Mouse (Mus musculus) heart, embryonic 13.5 days (tissue): ENCODE measurements at regions not wholly inside any gene's neighbourhood (a gene's known extent, or its start where the extent isn't known, plus 50 kb on each side); places are given as distances from the start of the nearest gene placed in this dataset.

Source experiments
- ATAC-seq: fragments of 200-750 bp; cut with Nextera tagmentation; 2 replicates; pipeline ENCODE4 v1.8.0; 2017; ENCODE audit warnings: moderate TSS enrichment; ENCODE audit not compliant: insufficient number of reproducible peaks, low FRiP score, low TSS enrichment; ENCODE audit errors: extremely low read depth
- H3K27ac ChIP-seq: fragments of 300-500 bp; sonication (generic); replicated peaks from 2 replicates; pipeline ENCODE4 v1.5.1; 2015; ENCODE audit warnings: moderate library complexity, mild to moderate bottlenecking, inconsistent platforms
- H3K27me3 ChIP-seq: fragments of 300-500 bp; sonication (generic); replicated peaks from 2 replicates; pipeline ENCODE4 v1.6.1; 2015; ENCODE audit warnings: mild to moderate bottlenecking, inconsistent platforms
- H3K36me3 ChIP-seq: fragments of 300-500 bp; sonication (generic); 2 replicates; pipeline ENCODE4 v1.6.1; 2015; ENCODE audit warnings: mild to moderate bottlenecking, inconsistent platforms
- H3K4me1 ChIP-seq: fragments of 300-500 bp; sonication (generic); 2 replicates; pipeline ENCODE4 v1.6.1; 2015; ENCODE audit warnings: inconsistent platforms
- H3K4me2 ChIP-seq: fragments of 300-500 bp; sonication (generic); 2 replicates; pipeline ENCODE4 v1.6.1; 2015; ENCODE audit warnings: inconsistent platforms, mild to moderate bottlenecking, moderate library complexity
- H3K4me3 ChIP-seq: fragments of 300-500 bp; sonication (generic); 2 replicates; pipeline ENCODE4 v1.5.1; 2015; ENCODE audit warnings: moderate library complexity, mild to moderate bottlenecking, inconsistent platforms
- H3K9ac ChIP-seq: fragments of 300-500 bp; sonication (generic); 2 replicates; pipeline ENCODE4 v1.6.1; 2015; ENCODE audit warnings: inconsistent platforms, mild to moderate bottlenecking, moderate library complexity
- H3K9me3 ChIP-seq: fragments of 300-500 bp; sonication (generic); 2 replicates; pipeline ENCODE4 v1.6.1; 2016; ENCODE audit warnings: inconsistent platforms
- WGBS: fragments of 180-500 bp; shearing (Covaris S2); methylation state at CpG from one replicate; pipeline ENCODE4 v1.1.7; 2015; ENCODE audit warnings: mixed read lengths; 5-methylcytosine and 5-hydroxymethylcytosine counted together

GRCm38 (mm10) chr10:9111051-9111450 lies 225.2 kb upstream of the Sash1 start:
- no peak for ATAC-seq
- no peaks in the 10 kb centered on the region for H3K9me3 ChIP-seq
- no peak overlapping the region for H3K4me3 ChIP-seq
- no peaks in the 10 kb centered on the region for H3K27me3 ChIP-seq
- H3K36me3 ChIP-seq: no peaks in the 10 kb centered on the region
- H3K4me1 ChIP-seq: no peaks in the 10 kb centered on the region
- H3K9ac ChIP-seq: no peak overlapping the region
- 86% methylated on average over 3 of the region's 3 CpGs for WGBS
- no peak overlapping the region for H3K4me2 ChIP-seq
- H3K27ac ChIP-seq: no peak overlapping the region

GRCm38 (mm10) chr10:9096207-9096606 lies 210.3 kb upstream of the Sash1 start:
- no peaks in the 10 kb centered on the region for H3K27me3 ChIP-seq
- H3K9ac ChIP-seq: no peak overlapping the region
- H3K4me1 ChIP-seq: peaks cover 15% of the 10 kb centered on the region
- no peaks in the 10 kb centered on the region for H3K36me3 ChIP-seq
- 71% methylated on average over 2 of the region's 2 CpGs for WGBS
- H3K9me3 ChIP-seq: no peaks in the 10 kb centered on the region
- no peak overlapping the region for H3K4me3 ChIP-seq
- no peak overlapping the region for H3K4me2 ChIP-seq
- ATAC-seq: no peak
- H3K27ac ChIP-seq: no peak overlapping the region

GRCm38 (mm10) chr10:9095163-9095562 lies 209.3 kb upstream of the Sash1 start:
- Histone ChIP-seq H3K36me3 (no peaks in the 10 kb centered on the region), H3K27me3 (no peaks in the 10 kb centered on the region), H3K4me1 (peaks cover 15% of the 10 kb centered on the region), H3K27ac (no peak overlapping the region), H3K4me2 (no peak overlapping the region), H3K9me3 (no peaks in the 10 kb centered on the region), H3K4me3 (no peak overlapping the region), H3K9ac (no peak overlapping the region)
- 77% methylated on average over 6 of the region's 6 CpGs for WGBS
- no peak for ATAC-seq

GRCm38 (mm10) chr10:9092237-9092885 lies 206.5 kb upstream of the Sash1 start:
- H3K4me2 ChIP-seq: peak overlapping the region; percentile 41
- H3K27ac ChIP-seq: peak overlapping the region; percentile 80

GRCm38 (mm10) chr10:9090961-9091360 lies 205.1 kb upstream of the Sash1 start:
- Histone ChIP-seq H3K4me2 (no peak overlapping the region), H3K27me3 (no peaks in the 10 kb centered on the region), H3K9me3 (no peaks in the 10 kb centered on the region), H3K36me3 (no peaks in the 10 kb centered on the region), H3K4me1 (peaks cover 21% of the 10 kb centered on the region), H3K9ac (no peak overlapping the region), H3K4me3 (no peak overlapping the region), H3K27ac (no peak overlapping the region)
- WGBS: 78% methylated on average over 6 of the region's 6 CpGs
- no peak for ATAC-seq

More at GRCm38 (mm10) chr10:9092237-9092885, 206.5 kb upstream of the Sash1 start:
- Histone ChIP-seq H3K36me3 (no peaks in the 10 kb centered on the region), H3K9me3 (no peaks in the 10 kb centered on the region), H3K27me3 (no peaks in the 10 kb centered on the region), H3K4me1 (peaks cover 15% of the 10 kb centered on the region), H3K9ac (no peak overlapping the region), H3K4me3 (no peak overlapping the region)
- 0 out of 2 replicates have a peak, but pooled peaks have one; percentile 66 for ATAC-seq
- 18% methylated on average over 10 of the region's 10 CpGs for WGBS

GRCm38 (mm10) chr10:9087871-9088270 lies 202.0 kb upstream of the Sash1 start:
- Histone ChIP-seq H3K36me3 (no peaks in the 10 kb centered on the region), H3K4me3 (no peak overlapping the region), H3K27ac (no peak overlapping the region), H3K4me1 (peaks cover 19% of the 10 kb centered on the region), H3K27me3 (no peaks in the 10 kb centered on the region), H3K9me3 (no peaks in the 10 kb centered on the region), H3K4me2 (no peak overlapping the region), H3K9ac (no peak overlapping the region)
- WGBS: 84% methylated on average over 3 of the region's 3 CpGs
- ATAC-seq: no peak

- no peak for ATAC-seq
Measured at GRCm38 (mm10) chr10:9087171-9087570, 201.3 kb upstream of the Sash1 start.

GRCm38 (mm10) chr10:9086666-9087065 lies 200.8 kb upstream of the Sash1 start:
- 0 out of 2 replicates have a peak overlapping the region, but pooled peaks have one; percentile 26 for H3K27ac ChIP-seq
- H3K4me1 ChIP-seq: peaks cover 17% of the 10 kb centered on the region
- H3K4me2 ChIP-seq: no peak overlapping the region
- no peak overlapping the region for H3K9ac ChIP-seq
- no peak overlapping the region for H3K4me3 ChIP-seq
- WGBS: 72% methylated on average over 2 of the region's 2 CpGs
- no peaks in the 10 kb centered on the region for H3K36me3 ChIP-seq
- no peaks in the 10 kb centered on the region for H3K27me3 ChIP-seq
- no peak for ATAC-seq
- H3K9me3 ChIP-seq: no peaks in the 10 kb centered on the region

More at GRCm38 (mm10) chr10:9087171-9087570, 201.3 kb upstream of the Sash1 start:
- Histone ChIP-seq H3K4me3 (no peak overlapping the region), H3K4me2 (no peak overlapping the region), H3K27me3 (no peaks in the 10 kb centered on the region), H3K4me1 (peaks cover 19% of the 10 kb centered on the region), H3K9me3 (no peaks in the 10 kb centered on the region), H3K27ac (no peak overlapping the region), H3K36me3 (no peaks in the 10 kb centered on the region), H3K9ac (no peak overlapping the region)
- WGBS: 54% methylated on average over 3 of the region's 3 CpGs

GRCm38 (mm10) chr10:9085441-9085840 lies 199.6 kb upstream of the Sash1 start:
- ATAC-seq: no peak
- WGBS: 76% methylated on average over 7 of the region's 7 CpGs
- Histone ChIP-seq H3K27me3 (no peaks in the 10 kb centered on the region), H3K9me3 (no peaks in the 10 kb centered on the region), H3K9ac (no peak overlapping the region), H3K4me3 (no peak overlapping the region), H3K27ac (no peak overlapping the region), H3K4me1 (peaks cover 17% of the 10 kb centered on the region), H3K36me3 (no peaks in the 10 kb centered on the region), H3K4me2 (no peak overlapping the region)

- H3K4me1 ChIP-seq: no peaks in the 10 kb centered on the region
- no peak for ATAC-seq
Measured at GRCm38 (mm10) chr10:9074916-9075315, 189.0 kb upstream of the Sash1 start.

GRCm38 (mm10) chr10:9071630-9072029 lies 185.8 kb upstream of the Sash1 start:
- H3K4me1 ChIP-seq: peaks cover 2% of the 10 kb centered on the region
- H3K27ac ChIP-seq: no peak overlapping the region
- no peaks in the 10 kb centered on the region for H3K36me3 ChIP-seq
- no peaks in the 10 kb centered on the region for H3K27me3 ChIP-seq
- H3K4me2 ChIP-seq: no peak overlapping the region
- 13% methylated on average over 5 of the region's 5 CpGs for WGBS
- H3K4me3 ChIP-seq: no peak overlapping the region
- no peaks in the 10 kb centered on the region for H3K9me3 ChIP-seq
- no peak overlapping the region for H3K9ac ChIP-seq
- ATAC-seq: no peak

More at GRCm38 (mm10) chr10:9074916-9075315, 189.0 kb upstream of the Sash1 start:
- WGBS: 84% methylated on average over 2 of the region's 2 CpGs
- Histone ChIP-seq H3K4me2 (no peak overlapping the region), H3K27ac (no peak overlapping the region), H3K4me3 (no peak overlapping the region), H3K9ac (no peak overlapping the region), H3K36me3 (no peaks in the 10 kb centered on the region), H3K9me3 (no peaks in the 10 kb centered on the region), H3K27me3 (no peaks in the 10 kb centered on the region)

GRCm38 (mm10) chr10:9069608-9070190 lies 183.8 kb upstream of the Sash1 start:
- H3K9ac ChIP-seq: no peak overlapping the region
- no peak overlapping the region for H3K4me2 ChIP-seq
- no peak overlapping the region for H3K4me3 ChIP-seq
- no peak overlapping the region for H3K27ac ChIP-seq
- peaks cover 9% of the 10 kb centered on the region for H3K4me1 ChIP-seq
- no peaks in the 10 kb centered on the region for H3K27me3 ChIP-seq
- ATAC-seq: no peak
- 65% methylated on average over 13 of the region's 13 CpGs for WGBS
- no peaks in the 10 kb centered on the region for H3K36me3 ChIP-seq
- no peaks in the 10 kb centered on the region for H3K9me3 ChIP-seq
